Mouse (Mus musculus): ENCODE data around the gene Aff3.

GRCm38 (mm10) chr1:38354585-38354984 is 310.2 kb downstream of the Aff3 start:
- no peak for TF ChIP-seq CTCF (IDR thresholded peaks at IDR 0.05; ENCODE audit: insufficient read depth, low read depth, low read length)
- no peak for TF ChIP-seq POLR2A (IDR thresholded peaks at IDR 0.05; ENCODE audit: insufficient read depth, low read depth, low read length)
